Mouse (Mus musculus): ENCODE measurements around the gene 1700020A23Rik. TPM values are rescaled to one million over a fixed set of nuclear protein-coding genes. Genes with fewer than 3 reads are reported as not detected.

Gene 1700020A23Rik
- polyA plus RNA-seq, 1 experiment from 2014 or later = not detected

DNA sequence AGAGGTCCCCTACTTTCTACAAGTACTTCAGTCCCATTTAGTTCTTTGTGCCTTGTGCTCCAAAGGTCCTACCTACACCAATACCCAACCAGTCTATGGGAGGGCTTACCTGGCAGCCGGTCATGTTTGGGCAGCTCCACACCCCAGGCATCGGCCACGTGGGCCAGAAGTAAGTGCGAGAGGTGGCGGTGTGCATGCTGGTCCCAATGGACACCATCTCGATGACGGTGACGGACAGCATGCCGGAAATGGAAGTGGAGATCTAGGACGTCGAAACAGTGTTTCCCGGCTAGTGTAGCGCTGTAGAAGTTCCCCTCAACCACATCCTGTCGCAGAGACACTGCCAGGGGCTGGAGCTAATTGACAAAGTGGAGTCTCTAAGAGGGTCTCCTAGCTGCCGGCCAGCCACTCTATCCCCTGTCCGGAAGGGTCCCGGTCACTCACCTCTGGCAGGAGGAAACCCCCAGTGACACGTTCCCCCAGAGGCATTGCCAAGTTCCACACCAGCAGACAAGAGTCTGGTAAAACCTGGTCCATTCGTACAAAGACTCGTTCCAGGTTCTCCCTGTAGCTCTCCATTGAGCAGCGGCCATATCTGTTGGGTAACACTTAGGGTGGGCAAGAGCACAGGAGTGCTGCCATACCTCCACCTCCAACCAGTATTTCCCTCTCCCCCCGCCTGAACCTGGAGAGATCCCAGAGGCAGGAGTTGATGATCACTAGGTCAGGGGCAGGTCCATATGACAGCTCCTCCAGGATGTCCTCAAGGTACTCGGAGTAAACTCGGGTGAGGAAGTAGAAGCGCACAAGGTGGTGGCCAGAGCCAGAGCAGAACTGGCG lies 16.9 kb downstream of the 1700020A23Rik start:
- H3K9me3 ChIP-seq (ENCODE audit: control insufficient read depth, low read length) = no peaks in the 10 kb centered on the region
- DNase-seq = no peak
- no peak overlapping the region for H3K4me2 ChIP-seq (ENCODE audit: low read length)
- H3K4me1 ChIP-seq (ENCODE audit: control insufficient read depth, insufficient read depth, low read length) = peaks cover 19% of the 10 kb centered on the region
- WGBS = 97% methylated on average over 26 of the region's 26 CpGs
- H3K36me3 ChIP-seq (ENCODE audit: control insufficient read depth, insufficient read depth, low read length) = peaks cover 11% of the 10 kb centered on the region; the same call in 1 of the 2 replicates
- ATAC-seq (ENCODE audit: low FRiP score, low TSS enrichment) = no peak
- H3K27ac ChIP-seq (replicated peaks; ENCODE audit: low read depth, low read length) = no peak overlapping the region
- no peak overlapping the region for H3K4me3 ChIP-seq (replicated peaks; ENCODE audit: low read depth, low read length)
- H3K27me3 ChIP-seq (ENCODE audit: control insufficient read depth, insufficient read depth, low read length) = no peaks in the 10 kb centered on the region
- no peak overlapping the region for H3K9ac ChIP-seq (replicated peaks; ENCODE audit: low read length)

DNA sequence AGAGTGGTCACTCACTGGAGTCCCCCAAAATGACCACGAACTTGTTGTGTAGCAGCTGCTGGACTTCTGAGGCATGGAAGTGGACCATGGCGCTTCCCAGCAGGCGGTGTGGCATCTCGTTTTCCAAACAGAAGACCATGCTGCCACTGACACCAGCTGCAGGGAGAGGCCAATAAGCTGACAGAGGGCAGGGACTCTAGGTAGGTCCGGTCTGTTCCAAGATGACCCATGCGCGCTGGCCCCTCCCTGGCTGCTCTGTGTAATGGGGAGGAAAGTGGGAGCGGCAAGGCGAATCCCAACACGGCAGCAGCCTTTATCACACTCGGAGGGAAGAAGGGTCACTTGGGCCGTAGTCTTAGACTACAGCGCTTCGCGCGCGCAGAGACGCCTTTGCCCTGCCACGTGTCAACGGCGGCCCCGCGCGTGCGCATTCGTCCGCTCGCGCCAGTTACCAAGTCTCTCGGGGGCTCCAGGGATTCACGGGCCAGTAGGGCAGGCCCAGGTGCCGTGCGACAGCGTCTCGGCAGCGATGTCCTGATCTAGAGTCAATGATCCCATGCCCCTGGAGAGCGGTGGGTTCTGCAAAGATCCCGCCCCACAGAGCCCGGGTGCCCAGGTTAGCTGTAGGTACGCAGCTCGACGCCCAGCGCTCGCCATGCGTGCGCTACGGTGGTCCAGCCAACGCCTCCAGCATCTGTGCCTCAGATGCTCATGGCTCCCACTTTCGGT lies 18.5 kb downstream of the 1700020A23Rik start:
- H3K27ac ChIP-seq (replicated peaks; ENCODE audit: low read depth, low read length) = peak overlapping the region; percentile 95
- H3K9me3 ChIP-seq (ENCODE audit: control insufficient read depth, low read length) = no peaks in the 10 kb centered on the region
- DNase-seq = peak; percentile 94
- ATAC-seq (ENCODE audit: low FRiP score, low TSS enrichment) = peak; percentile 74
- 15% methylated on average over 49 of the region's 49 CpGs for WGBS
- peaks cover 8% of the 10 kb centered on the region; the same call in 1 of the 2 replicates for H3K36me3 ChIP-seq (ENCODE audit: control insufficient read depth, insufficient read depth, low read length)
- H3K4me3 ChIP-seq (replicated peaks; ENCODE audit: low read depth, low read length) = peak overlapping the region; percentile 73
- no peaks in the 10 kb centered on the region for H3K27me3 ChIP-seq (ENCODE audit: control insufficient read depth, insufficient read depth, low read length)
- peak overlapping the region; percentile 80 for H3K4me2 ChIP-seq (ENCODE audit: low read length)
- peak overlapping the region; percentile 78 for H3K9ac ChIP-seq (replicated peaks; ENCODE audit: low read length)
- H3K4me1 ChIP-seq (ENCODE audit: control insufficient read depth, insufficient read depth, low read length) = peaks cover 19% of the 10 kb centered on the region

DNA sequence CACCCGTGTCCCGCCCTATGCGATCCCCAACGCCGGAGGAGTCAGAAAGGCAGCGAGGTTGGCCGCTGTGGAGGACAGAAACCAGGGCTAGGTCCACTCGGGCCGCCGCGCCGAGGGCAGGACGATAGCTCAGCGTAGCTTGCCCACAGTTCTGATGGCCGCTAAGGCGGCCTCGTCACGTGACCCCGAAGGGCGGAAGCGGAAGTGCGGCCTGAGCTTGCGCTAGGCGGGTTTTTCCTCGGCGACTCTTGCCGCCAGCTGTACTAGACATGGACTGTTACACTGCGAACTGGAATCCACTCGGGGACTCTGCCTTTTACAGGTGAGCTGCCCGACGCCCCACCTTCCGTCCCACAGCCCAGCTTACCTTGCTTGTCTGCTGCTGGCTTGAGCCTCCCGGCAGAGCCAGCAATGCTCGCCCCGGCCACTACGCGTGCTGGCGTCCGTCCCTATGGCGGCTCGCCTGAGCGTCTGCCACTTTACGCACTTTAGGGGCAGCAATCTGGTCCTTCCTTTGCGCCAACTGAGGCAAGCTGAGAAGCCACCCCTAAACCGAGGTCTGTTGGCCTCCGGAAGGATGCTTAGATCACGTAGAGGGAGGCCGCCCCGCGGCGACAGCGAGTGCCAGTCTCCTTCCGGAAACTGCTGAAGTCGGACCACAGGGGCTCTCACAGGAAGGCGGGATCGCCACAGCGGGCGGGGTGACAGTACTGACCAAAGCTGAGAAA lies 19.2 kb downstream of the 1700020A23Rik start, which contains the start of the genes Vps16 and Pced1a:
Gene Vps16 (plus strand): TSS at position 214 of the 728 bp plus-strand sequence.
Gene Pced1a (minus strand): TSS at position 576 of the 728 bp plus-strand sequence.
- WGBS = under 1% methylated on average over 58 of the region's 58 CpGs
- no peaks in the 10 kb centered on the region for H3K9me3 ChIP-seq (ENCODE audit: control insufficient read depth, low read length)
- ATAC-seq (ENCODE audit: low FRiP score, low TSS enrichment) = peak; percentile 96

DNA sequence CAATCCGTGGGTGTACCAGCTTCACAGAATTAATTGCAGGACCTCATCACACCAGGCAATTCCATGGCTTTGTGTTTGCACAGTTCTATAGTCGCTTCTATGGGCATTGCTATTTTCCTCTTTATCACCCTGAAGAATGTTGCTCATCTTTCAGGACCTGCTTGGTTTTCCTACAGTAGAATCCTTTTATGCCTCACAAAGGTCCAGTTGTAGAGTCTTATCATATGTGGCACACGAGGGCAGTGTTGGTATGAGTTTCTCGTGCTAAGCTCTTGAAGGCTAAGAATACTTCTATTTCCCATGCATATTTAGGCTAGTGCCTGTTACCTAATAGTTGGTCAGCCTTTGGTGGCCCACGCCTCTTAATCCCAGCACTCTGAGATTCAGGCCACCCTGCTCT lies 20.1 kb downstream of the 1700020A23Rik start:
- H3K27ac ChIP-seq (replicated peaks; ENCODE audit: low read depth, low read length) = peak overlapping the region; percentile 95; the same call in 1 of the 2 replicates
- no peaks in the 10 kb centered on the region for H3K9me3 ChIP-seq (ENCODE audit: control insufficient read depth, low read length)
- peak overlapping the region; percentile 73 for H3K4me3 ChIP-seq (replicated peaks; ENCODE audit: low read depth, low read length)
- H3K36me3 ChIP-seq (ENCODE audit: control insufficient read depth, insufficient read depth, low read length) = no peaks in the 10 kb centered on the region
- ATAC-seq (ENCODE audit: low FRiP score, low TSS enrichment) = no peak
- H3K27me3 ChIP-seq (ENCODE audit: control insufficient read depth, insufficient read depth, low read length) = no peaks in the 10 kb centered on the region
- H3K4me2 ChIP-seq (ENCODE audit: low read length) = peak overlapping the region; percentile 80
- H3K9ac ChIP-seq (replicated peaks; ENCODE audit: low read length) = peak overlapping the region; percentile 78
- 46% methylated on average over 5 of the region's 5 CpGs for WGBS
- DNase-seq = peak; percentile 39
- peaks cover 19% of the 10 kb centered on the region for H3K4me1 ChIP-seq (ENCODE audit: control insufficient read depth, insufficient read depth, low read length)

More for the DNA sequence above, 19.2 kb downstream of the 1700020A23Rik start, which contains the start of the genes Vps16 and Pced1a:
- Histone ChIP-seq H3K4me2 (ENCODE audit: low read length) (peak within 1 kb of the TSS; percentile 80), H3K9ac (replicated peaks; ENCODE audit: low read length) (peak within 1 kb of the TSS; percentile 78), H3K4me3 (replicated peaks; ENCODE audit: low read depth, low read length) (peak within 1 kb of the TSS; percentile 73), H3K27me3 (ENCODE audit: control insufficient read depth, insufficient read depth, low read length) (no peaks in the 10 kb centered on the region), H3K36me3 (ENCODE audit: control insufficient read depth, insufficient read depth, low read length) (peaks cover 1% of the 10 kb centered on the region; the same call in 1 of the 2 replicates), H3K4me1 (ENCODE audit: control insufficient read depth, insufficient read depth, low read length) (peaks cover 19% of the 10 kb centered on the region), H3K27ac (replicated peaks; ENCODE audit: low read depth, low read length) (peak within 1 kb of the TSS; percentile 95)
- DNase-seq = peak; percentile 97

DNA sequence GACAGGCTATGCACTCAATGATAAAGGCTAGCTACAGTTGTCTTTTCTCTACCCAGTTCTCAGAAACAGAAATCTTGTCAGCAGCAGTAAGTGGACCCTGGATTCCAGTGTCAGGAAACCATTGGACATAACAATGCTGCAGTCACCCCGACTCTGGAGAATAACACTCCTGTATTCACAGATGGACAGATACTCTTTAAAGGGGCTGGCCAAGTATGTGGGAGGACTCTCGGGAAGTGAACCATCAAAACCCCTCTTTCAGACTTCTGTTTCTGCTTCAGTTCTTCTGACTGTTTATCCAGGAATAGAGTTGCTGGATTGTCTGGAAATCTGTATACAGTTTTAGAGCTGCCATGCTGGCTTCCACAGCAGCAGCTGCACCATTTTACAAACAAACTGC lies 24.8 kb downstream of the 1700020A23Rik start:
- Histone ChIP-seq H3K27ac (replicated peaks; ENCODE audit: low read depth, low read length) (no peak overlapping the region), H3K9ac (replicated peaks; ENCODE audit: low read length) (no peak overlapping the region), H3K4me2 (ENCODE audit: low read length) (no peak overlapping the region), H3K4me1 (ENCODE audit: control insufficient read depth, insufficient read depth, low read length) (peaks cover 6% of the 10 kb centered on the region; the same call in 1 of the 2 replicates), H3K4me3 (replicated peaks; ENCODE audit: low read depth, low read length) (no peak overlapping the region), H3K36me3 (ENCODE audit: control insufficient read depth, insufficient read depth, low read length) (peaks cover 9% of the 10 kb centered on the region; the same call in 1 of the 2 replicates), H3K27me3 (ENCODE audit: control insufficient read depth, insufficient read depth, low read length) (no peaks in the 10 kb centered on the region), H3K9me3 (ENCODE audit: control insufficient read depth, low read length) (no peaks in the 10 kb centered on the region)
- DNase-seq = no peak
- no peak for ATAC-seq (ENCODE audit: low FRiP score, low TSS enrichment)
- WGBS = 72% methylated on average over 2 of the region's 2 CpGs

DNA sequence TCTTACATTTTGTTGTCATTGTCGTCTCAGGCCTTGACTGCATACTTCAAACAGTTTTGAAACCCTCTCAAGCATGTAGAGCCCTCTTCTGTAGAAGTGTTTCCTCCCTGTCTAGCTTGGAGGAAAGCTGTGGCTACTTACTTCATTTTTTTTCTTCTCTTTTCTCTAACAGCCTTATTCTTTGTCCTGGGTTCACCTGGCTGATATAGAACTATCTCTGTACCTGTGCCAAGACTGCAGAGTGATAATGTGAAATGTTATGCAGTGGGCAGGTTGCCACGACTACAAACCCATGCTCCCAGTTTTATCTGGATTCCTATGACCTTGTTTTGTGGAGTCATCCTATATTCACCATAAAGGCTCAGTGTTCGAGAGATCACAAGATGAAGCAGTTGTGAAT lies 25.4 kb downstream of the 1700020A23Rik start:
- Histone ChIP-seq H3K9ac (replicated peaks; ENCODE audit: low read length) (no peak overlapping the region), H3K4me1 (ENCODE audit: control insufficient read depth, insufficient read depth, low read length) (no peaks in the 10 kb centered on the region), H3K27me3 (ENCODE audit: control insufficient read depth, insufficient read depth, low read length) (no peaks in the 10 kb centered on the region), H3K4me3 (replicated peaks; ENCODE audit: low read depth, low read length) (no peak overlapping the region), H3K36me3 (ENCODE audit: control insufficient read depth, insufficient read depth, low read length) (peaks cover 9% of the 10 kb centered on the region; the same call in 1 of the 2 replicates), H3K27ac (replicated peaks; ENCODE audit: low read depth, low read length) (no peak overlapping the region), H3K4me2 (ENCODE audit: low read length) (no peak overlapping the region), H3K9me3 (ENCODE audit: control insufficient read depth, low read length) (no peaks in the 10 kb centered on the region)
- 87% methylated on average over 3 of the region's 3 CpGs for WGBS
- no peak for DNase-seq
- no peak for ATAC-seq (ENCODE audit: low FRiP score, low TSS enrichment)

DNA sequence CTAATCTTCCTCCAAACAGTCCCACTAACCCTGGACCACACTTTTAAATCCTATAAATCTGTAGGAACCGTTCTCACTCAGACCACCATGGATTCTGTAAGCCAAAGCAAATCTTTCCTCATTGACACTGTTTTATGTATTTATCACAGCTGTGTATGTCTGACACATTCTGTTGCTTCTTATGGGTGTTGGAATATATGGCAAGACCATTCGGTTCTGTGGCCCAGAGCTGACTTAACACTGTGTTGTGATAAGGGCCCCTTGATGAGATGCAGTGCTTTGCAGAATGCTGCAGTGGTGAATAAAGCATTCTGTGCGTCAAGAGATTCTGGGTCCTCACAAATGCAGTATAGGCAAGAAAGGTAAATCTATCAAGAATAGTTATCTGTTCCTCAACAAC lies 27.1 kb downstream of the 1700020A23Rik start:
- Histone ChIP-seq H3K27me3 (ENCODE audit: control insufficient read depth, insufficient read depth, low read length) (no peaks in the 10 kb centered on the region), H3K4me3 (replicated peaks; ENCODE audit: low read depth, low read length) (no peak overlapping the region), H3K4me1 (ENCODE audit: control insufficient read depth, insufficient read depth, low read length) (no peaks in the 10 kb centered on the region), H3K9me3 (ENCODE audit: control insufficient read depth, low read length) (no peaks in the 10 kb centered on the region), H3K27ac (replicated peaks; ENCODE audit: low read depth, low read length) (no peak overlapping the region), H3K4me2 (ENCODE audit: low read length) (no peak overlapping the region), H3K9ac (replicated peaks; ENCODE audit: low read length) (no peak overlapping the region), H3K36me3 (ENCODE audit: control insufficient read depth, insufficient read depth, low read length) (peaks cover 9% of the 10 kb centered on the region; the same call in 1 of the 2 replicates)
- WGBS = 94% methylated on average over 3 of the region's 3 CpGs
- no peak for ATAC-seq (ENCODE audit: low FRiP score, low TSS enrichment)
- no peak for DNase-seq

DNA sequence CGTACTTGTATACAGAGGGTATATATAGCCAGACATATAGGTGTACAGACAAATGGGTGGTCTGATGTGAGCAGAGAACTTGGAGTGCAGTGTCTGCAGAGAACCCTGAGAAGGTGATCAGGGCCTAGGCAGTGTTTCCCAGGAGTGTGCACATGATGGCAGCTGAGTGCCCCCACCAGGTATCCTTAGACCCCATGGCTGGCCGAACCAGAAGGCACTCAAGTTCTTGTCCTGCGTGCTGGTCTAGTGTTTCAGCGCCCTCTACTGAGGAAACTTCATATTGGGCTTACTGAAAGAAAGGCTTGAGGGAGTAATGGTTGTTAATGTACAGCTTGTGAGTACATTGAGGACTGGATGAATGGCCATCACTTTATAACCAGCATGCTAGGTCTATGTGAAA lies 28.1 kb downstream of the 1700020A23Rik start:
- Histone ChIP-seq H3K27me3 (ENCODE audit: control insufficient read depth, insufficient read depth, low read length) (no peaks in the 10 kb centered on the region), H3K9me3 (ENCODE audit: control insufficient read depth, low read length) (no peaks in the 10 kb centered on the region), H3K4me3 (replicated peaks; ENCODE audit: low read depth, low read length) (no peak overlapping the region), H3K27ac (replicated peaks; ENCODE audit: low read depth, low read length) (no peak overlapping the region), H3K4me2 (ENCODE audit: low read length) (no peak overlapping the region), H3K9ac (replicated peaks; ENCODE audit: low read length) (no peak overlapping the region), H3K4me1 (ENCODE audit: control insufficient read depth, insufficient read depth, low read length) (no peaks in the 10 kb centered on the region), H3K36me3 (ENCODE audit: control insufficient read depth, insufficient read depth, low read length) (peaks cover 19% of the 10 kb centered on the region)
- WGBS = 26% methylated on average over 4 of the region's 4 CpGs
- DNase-seq = peak; percentile 82
- ATAC-seq (ENCODE audit: low FRiP score, low TSS enrichment) = no peak
